Mouse (Mus musculus): Measurements from ENCODE around the gene AI464131. TPM values are rescaled to one million over a fixed set of nuclear protein-coding genes. Genes with fewer than 3 reads are reported as not detected.
"Not testable (repeated sequence)": the region's sequence is repeated elsewhere in the genome, so short reads cannot be mapped to it uniquely, and the experiment has no call there.

The AI464131 gene
- polyA plus RNA-seq, 1 experiment from 2014 or later = 10.1 TPM

DNA sequence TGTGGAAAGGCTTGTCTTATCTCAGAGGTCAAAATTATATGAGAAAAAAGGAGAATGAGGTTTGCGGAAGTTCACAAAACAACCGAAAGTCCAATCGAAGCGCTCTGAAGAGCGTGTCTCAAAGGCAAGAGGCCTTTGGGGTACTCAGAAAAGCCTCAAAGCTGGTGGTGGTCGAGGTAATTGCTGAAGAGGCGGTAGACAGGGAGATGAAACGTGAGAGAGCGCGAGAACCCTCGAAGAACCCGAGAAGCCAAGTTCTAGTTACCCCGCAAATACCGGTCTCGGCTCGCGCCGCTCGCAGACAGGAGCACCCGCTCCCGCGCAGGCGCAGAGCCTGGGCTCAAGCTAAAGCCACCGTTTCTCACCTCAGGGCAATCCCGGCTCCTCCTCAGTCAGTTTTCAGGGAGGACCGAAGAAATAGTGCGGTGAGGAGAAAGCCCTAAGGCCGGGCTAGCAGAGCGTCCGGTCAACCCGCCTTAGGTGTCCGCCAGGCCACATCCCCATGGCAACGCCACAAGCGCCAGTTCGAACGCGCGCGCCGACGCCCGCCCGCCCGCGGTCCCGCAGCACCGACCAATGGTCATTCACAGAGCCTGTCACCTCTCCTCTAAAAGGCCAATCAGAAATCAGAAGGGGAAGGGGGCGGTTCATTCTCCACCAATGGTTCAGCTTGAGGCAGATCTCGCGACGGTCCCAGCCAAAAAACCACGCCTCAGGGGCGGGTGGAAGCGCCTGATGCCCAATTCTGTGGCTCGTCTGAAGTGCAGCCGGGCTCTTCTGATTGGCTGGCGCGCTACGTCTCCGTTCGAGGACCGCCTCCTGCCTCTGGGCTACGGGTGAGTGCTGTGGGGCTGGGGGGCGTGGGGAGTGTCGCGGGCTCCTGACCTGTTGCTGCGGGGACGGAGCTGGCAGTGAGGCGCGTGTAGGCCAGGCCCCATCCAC, 38.3 kb downstream of the AI464131 start, which contains the start of the genes Kif24 and Nudt2:
Gene Kif24, minus strand, starts transcription at position 543 of the 942 bp plus-strand sequence.
Gene Nudt2, plus strand, starts transcription at position 807 of the 942 bp plus-strand sequence.
- Histone ChIP-seq H3K36me3 (no peaks in the 10 kb centered on the region), H3K9me3 (replicated peaks) (no peaks in the 10 kb centered on the region), H3K27ac (peak within 1 kb of the TSS; percentile 78), H3K4me1 (peaks cover 17% of the 10 kb centered on the region; the same call in 1 of the 2 replicates), H3K4me3 (peak within 1 kb of the TSS; percentile 76), H3K27me3 (no peaks in the 10 kb centered on the region), H3K9ac (peak within 1 kb of the TSS; percentile 71), H3K4me2 (replicated peaks) (peak within 1 kb of the TSS; percentile 70)
- peak; percentile 99 for ATAC-seq (ENCODE audit: low FRiP score)
- WGBS = under 1% methylated on average over 70 of the region's 70 CpGs

- WGBS = 78% methylated on average over 3 of the region's 3 CpGs
These were observed 39.7 kb downstream of the AI464131 start for GRCm38 (mm10) chr4:41463051-41463738.

DNA sequence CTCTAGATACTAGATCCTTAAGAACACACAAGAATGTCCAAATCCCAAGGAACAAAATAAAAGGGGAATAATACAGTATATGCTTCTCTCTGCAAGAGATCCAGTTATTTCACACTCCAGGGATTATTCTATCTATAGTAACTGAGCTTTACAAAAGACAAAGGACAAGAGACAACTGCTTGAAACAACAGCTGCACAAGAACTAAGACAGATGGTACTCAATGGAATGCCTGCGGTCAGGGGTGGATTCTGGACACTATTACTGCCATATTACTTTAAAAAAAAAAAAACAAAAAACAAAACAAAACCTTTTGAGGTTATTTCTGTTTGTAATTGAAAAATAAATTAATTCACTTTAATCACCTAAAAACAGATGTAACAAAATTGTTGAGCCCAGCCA, 42.2 kb downstream of the AI464131 start:
- Histone ChIP-seq H3K27me3 (no peaks in the 10 kb centered on the region), H3K36me3 (no peaks in the 10 kb centered on the region), H3K27ac (no peak overlapping the region), H3K9me3 (replicated peaks) (no peaks in the 10 kb centered on the region), H3K9ac (no peak overlapping the region), H3K4me3 (no peak overlapping the region), H3K4me2 (replicated peaks) (no peak overlapping the region), H3K4me1 (peaks cover 8% of the 10 kb centered on the region; the same call in 1 of the 2 replicates)
- 92% methylated on average over 1 of the region's 1 CpGs for WGBS
- no peak for ATAC-seq (ENCODE audit: low FRiP score)

More at GRCm38 (mm10) chr4:41463051-41463738, 39.7 kb downstream of the AI464131 start:
- not testable (repeated sequence) for H3K9ac ChIP-seq; H3K36me3 ChIP-seq; H3K27me3 ChIP-seq; ATAC-seq (ENCODE audit: low FRiP score); H3K27ac ChIP-seq; H3K9me3 ChIP-seq (replicated peaks)
- H3K4me1 ChIP-seq = peaks cover 11% of the 10 kb centered on the region; the same call in 1 of the 2 replicates
- peak overlapping the region; percentile 76; the same call in 1 of the 2 replicates for H3K4me3 ChIP-seq
- H3K4me2 ChIP-seq (replicated peaks) = peak overlapping the region; percentile 70

DNA sequence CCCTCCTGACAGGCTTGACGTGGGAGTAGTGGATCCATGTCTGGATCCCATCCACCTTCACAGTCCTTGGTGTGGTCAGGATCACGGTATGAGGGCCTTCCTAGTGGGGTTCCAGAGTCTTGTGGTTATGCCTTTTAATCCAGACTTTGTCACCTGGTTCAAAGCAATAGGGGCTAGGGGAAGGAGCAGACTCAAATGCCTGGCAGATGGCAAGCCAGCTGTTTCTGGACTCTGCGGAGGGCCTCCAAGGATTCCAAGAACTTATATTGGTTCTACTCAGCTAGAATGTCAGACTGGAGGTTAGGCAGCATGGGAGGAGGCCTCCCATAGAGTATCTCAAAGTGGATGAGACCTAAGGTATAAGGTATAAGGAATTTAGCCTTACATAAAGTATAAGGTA, 55.3 kb downstream of the AI464131 start:
- ATAC-seq (ENCODE audit: low FRiP score) = no peak

More for the DNA sequence above, 55.3 kb downstream of the AI464131 start:
- no peak overlapping the region for H3K27ac ChIP-seq
- no peak overlapping the region for H3K9ac ChIP-seq
- 96% methylated on average over 3 of the region's 3 CpGs for WGBS
- no peaks in the 10 kb centered on the region for H3K27me3 ChIP-seq
- H3K4me2 ChIP-seq (replicated peaks) = no peak overlapping the region
- no peaks in the 10 kb centered on the region for H3K4me1 ChIP-seq
- H3K4me3 ChIP-seq = no peak overlapping the region
- no peaks in the 10 kb centered on the region for H3K9me3 ChIP-seq (replicated peaks)
- no peaks in the 10 kb centered on the region for H3K36me3 ChIP-seq

Other genes starting within 250 kb of the AI464131 start
- gene Ubap2, start 227.9 kb downstream of the AI464131 start, polyA plus RNA-seq (2016; fragmentation: Nextera tagmentation; extraction: Ambion mirVana) = 71.1 and 91.1 TPM in 2 replicates
- 73.5 and 79.7 TPM in 2 replicates for gene Dcaf12, start 188.2 kb downstream of the AI464131 start, polyA plus RNA-seq (2016; fragmentation: Nextera tagmentation; extraction: Ambion mirVana)
- gene Ubap1, start 154.1 kb downstream of the AI464131 start, polyA plus RNA-seq (2016; fragmentation: Nextera tagmentation; extraction: Ambion mirVana) = 78.1 and 88.0 TPM in 2 replicates
- 9.5 and 9.6 TPM in 2 replicates for gene Kif24, start 38.2 kb downstream of the AI464131 start, polyA plus RNA-seq (2016; fragmentation: Nextera tagmentation; extraction: Ambion mirVana)
- gene Nudt2, start 37.9 kb downstream of the AI464131 start, polyA plus RNA-seq (2016; fragmentation: Nextera tagmentation; extraction: Ambion mirVana) = 56.9 and 59.5 TPM in 2 replicates
- 11.3 and 12.9 TPM in 2 replicates for gene 1110017D15Rik, start 14.3 kb upstream of the AI464131 start, polyA plus RNA-seq (2016; fragmentation: Nextera tagmentation; extraction: Ambion mirVana)
- 12.5 and 15.3 TPM in 2 replicates for gene Fam219a, start 66.5 kb upstream of the AI464131 start, polyA plus RNA-seq (2016; fragmentation: Nextera tagmentation; extraction: Ambion mirVana)
- gene Dnaic1, start 66.7 kb upstream of the AI464131 start, polyA plus RNA-seq (2016; fragmentation: Nextera tagmentation; extraction: Ambion mirVana) = 2.3 and 2.8 TPM in 2 replicates
- 73.6 and 78.6 TPM in 2 replicates for gene Enho, start 137.2 kb upstream of the AI464131 start, polyA plus RNA-seq (2016; fragmentation: Nextera tagmentation; extraction: Ambion mirVana)
- 28.8 and 35.9 TPM in 2 replicates for gene Cntfr, start 194.0 kb upstream of the AI464131 start, polyA plus RNA-seq (2016; fragmentation: Nextera tagmentation; extraction: Ambion mirVana)
- gene Il11ra1, start 196.9 kb upstream of the AI464131 start, polyA plus RNA-seq (2016; fragmentation: Nextera tagmentation; extraction: Ambion mirVana) = 125 and 141 TPM in 2 replicates
- 55.6 and 66.5 TPM in 2 replicates for gene Rpp25l, start 210.5 kb upstream of the AI464131 start, polyA plus RNA-seq (2016; fragmentation: Nextera tagmentation; extraction: Ambion mirVana)
- gene Dctn3, start 220.1 kb upstream of the AI464131 start, polyA plus RNA-seq (2016; fragmentation: Nextera tagmentation; extraction: Ambion mirVana) = 191 and 199 TPM in 2 replicates
- gene Arid3c, start 228.1 kb upstream of the AI464131 start, polyA plus RNA-seq (2016; fragmentation: Nextera tagmentation; extraction: Ambion mirVana) = 1.1 TPM in 2 replicates

Measured in hindbrain, embryonic 12.5 days (tissue).